Mouse (Mus musculus) brain, embryonic 14.5 days (tissue): ENCODE data around the gene Retreg1.

Experiments
- CTCF ChIP-seq: fragments of 200-500 bp; IDR thresholded peaks from 2 replicates; pipeline ENCODE4 v1.5.1; 2012; ENCODE audit warnings: inconsistent platforms, mild to moderate bottlenecking, moderate library complexity, borderline replicate concordance; ENCODE audit not compliant: insufficient read depth, insufficient read length; ENCODE audit errors: extremely low read depth
- POLR2A ChIP-seq: fragments of 200-500 bp; IDR thresholded peaks from 2 replicates; pipeline ENCODE4 v1.6.1; 2012; ENCODE audit warnings: mild to moderate bottlenecking, inconsistent platforms, borderline replicate concordance; ENCODE audit not compliant: poor library complexity, insufficient read depth, insufficient read length, severe bottlenecking; ENCODE audit errors: extremely low read depth

- TF ChIP-seq CTCF, result no peak
- TF ChIP-seq POLR2A, result no peak
Measured at GRCm38 (mm10) chr15:25803111-25803510, 39.9 kb upstream of the Retreg1 start.
